Mouse (Mus musculus): Measurements from ENCODE around the gene Nif3l1. TPM values are rescaled to one million over a fixed set of nuclear protein-coding genes. Genes with fewer than 3 reads are reported as not detected.

Nif3l1 gene
- polyA plus RNA-seq, 1 experiment from 2014 or later = 52.2 TPM

DNA sequence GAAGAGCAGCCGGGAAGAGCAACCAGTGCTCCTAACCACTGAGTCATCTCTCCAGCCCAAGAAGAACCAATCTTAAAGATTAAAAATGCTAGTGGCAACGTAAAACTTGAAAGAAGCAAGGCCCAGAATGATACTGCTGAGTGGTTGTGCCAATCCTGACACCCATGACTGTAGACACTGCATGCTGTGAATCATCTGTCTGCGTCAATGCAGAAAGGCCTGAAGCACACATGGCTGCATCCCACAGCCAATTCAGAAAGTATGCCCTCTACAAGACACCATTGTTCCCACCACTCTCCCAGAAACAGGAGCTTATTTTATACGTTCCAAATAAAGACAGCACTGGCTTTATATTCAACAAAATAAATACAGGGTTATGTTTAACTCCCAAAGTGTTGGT is 37.7 kb downstream of the Nif3l1 start:
- Histone ChIP-seq H3K4me2 (replicated peaks; ENCODE audit: low read depth, low read length) (no peak overlapping the region), H3K9ac (replicated peaks; ENCODE audit: low read length) (no peak overlapping the region), H3K4me1 (ENCODE audit: insufficient read depth, low read length) (no peaks in the 10 kb centered on the region), H3K27ac (ENCODE audit: low read length) (no peak overlapping the region), H3K9me3 (ENCODE audit: low read length) (no peaks in the 10 kb centered on the region), H3K4me3 (ENCODE audit: low read length) (no peak overlapping the region), H3K27me3 (ENCODE audit: insufficient read depth, low read length) (no peaks in the 10 kb centered on the region), H3K36me3 (ENCODE audit: insufficient read depth, low read length) (peaks cover 39% of the 10 kb centered on the region)
- WGBS = 95% methylated on average over 4 of the region's 4 CpGs
- no peak for ATAC-seq (ENCODE audit: low FRiP score, low TSS enrichment)

DNA sequence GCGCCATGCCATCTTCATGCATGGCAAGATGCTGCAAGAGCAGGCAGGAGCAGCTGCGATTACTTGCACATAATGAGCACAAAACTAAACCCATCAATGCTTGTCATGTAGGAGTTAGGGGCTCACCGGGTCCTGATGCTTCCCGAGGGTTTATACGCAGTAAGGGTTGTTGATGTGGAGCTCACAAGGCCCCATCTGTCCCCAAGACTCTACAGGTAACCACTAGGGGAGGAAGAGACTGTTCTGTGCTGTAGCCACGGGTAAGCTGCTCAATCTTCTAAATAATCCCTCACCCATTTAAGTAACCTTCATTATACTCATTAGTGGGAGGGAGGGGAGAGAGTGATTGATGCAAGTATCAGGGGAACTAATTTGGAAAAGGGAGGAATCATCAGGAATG is 50.7 kb downstream of the Nif3l1 start:
- 97% methylated on average over 6 of the region's 6 CpGs for WGBS
- no peak overlapping the region for H3K9ac ChIP-seq (replicated peaks; ENCODE audit: low read length)
- no peaks in the 10 kb centered on the region for H3K9me3 ChIP-seq (ENCODE audit: low read length)
- no peaks in the 10 kb centered on the region for H3K4me1 ChIP-seq (ENCODE audit: insufficient read depth, low read length)
- no peak overlapping the region for H3K4me2 ChIP-seq (replicated peaks; ENCODE audit: low read depth, low read length)
- no peaks in the 10 kb centered on the region for H3K27me3 ChIP-seq (ENCODE audit: insufficient read depth, low read length)
- ATAC-seq (ENCODE audit: low FRiP score, low TSS enrichment) = no peak
- no peak overlapping the region for H3K27ac ChIP-seq (ENCODE audit: low read length)
- no peak overlapping the region for H3K4me3 ChIP-seq (ENCODE audit: low read length)
- peaks cover 62% of the 10 kb centered on the region for H3K36me3 ChIP-seq (ENCODE audit: insufficient read depth, low read length)

DNA sequence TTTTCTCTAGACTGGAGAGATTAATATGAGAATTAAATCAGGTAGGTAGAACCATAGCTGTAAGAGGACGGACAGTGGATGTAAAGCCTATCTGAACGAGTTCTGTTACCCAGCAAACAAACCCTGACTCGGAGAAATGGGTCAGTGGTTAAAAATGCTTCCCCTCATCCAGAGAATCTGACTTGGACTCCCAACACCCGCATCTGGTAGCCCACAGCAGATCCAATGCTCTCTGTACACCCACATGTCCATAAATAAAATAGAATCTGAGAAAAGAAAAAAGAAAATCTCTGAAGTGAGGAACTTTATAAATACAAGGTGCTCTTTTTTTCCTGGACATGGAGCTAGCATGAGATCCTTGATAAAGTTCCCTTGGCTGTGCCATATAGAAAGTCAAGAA is 52.7 kb downstream of the Nif3l1 start:
- H3K27ac ChIP-seq (ENCODE audit: low read length) = no peak overlapping the region
- no peak overlapping the region for H3K4me2 ChIP-seq (replicated peaks; ENCODE audit: low read depth, low read length)
- peaks cover 42% of the 10 kb centered on the region for H3K36me3 ChIP-seq (ENCODE audit: insufficient read depth, low read length)
- no peak overlapping the region for H3K9ac ChIP-seq (replicated peaks; ENCODE audit: low read length)
- no peaks in the 10 kb centered on the region for H3K4me1 ChIP-seq (ENCODE audit: insufficient read depth, low read length)
- no peak overlapping the region for H3K4me3 ChIP-seq (ENCODE audit: low read length)
- H3K27me3 ChIP-seq (ENCODE audit: insufficient read depth, low read length) = no peaks in the 10 kb centered on the region
- no peak for ATAC-seq (ENCODE audit: low FRiP score, low TSS enrichment)
- no peaks in the 10 kb centered on the region for H3K9me3 ChIP-seq (ENCODE audit: low read length)
- WGBS = 92% methylated on average over 4 of the region's 4 CpGs

DNA sequence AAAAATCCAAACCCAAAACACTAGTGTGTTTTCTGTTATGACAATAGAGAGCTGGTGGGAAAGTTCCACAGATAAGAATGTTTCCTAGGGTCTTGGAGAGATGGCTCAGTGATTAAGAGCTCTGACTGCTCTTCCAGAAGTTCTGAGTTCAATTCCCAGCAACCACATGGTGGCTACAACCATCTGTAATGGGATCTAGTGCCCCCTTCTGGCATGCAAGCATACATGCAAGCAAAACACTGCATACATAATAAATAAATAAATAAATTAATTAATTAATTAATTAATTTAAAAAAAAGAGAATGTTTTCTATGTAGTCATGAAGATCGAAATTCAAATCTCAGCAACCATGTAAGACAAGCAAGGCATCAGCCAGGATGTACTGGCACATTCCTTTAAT is 53.8 kb downstream of the Nif3l1 start:
- Histone ChIP-seq H3K4me1 (ENCODE audit: insufficient read depth, low read length) (peaks cover 5% of the 10 kb centered on the region; the same call in 1 of the 2 replicates), H3K27me3 (ENCODE audit: insufficient read depth, low read length) (no peaks in the 10 kb centered on the region), H3K4me2 (replicated peaks; ENCODE audit: low read depth, low read length) (no peak overlapping the region), H3K4me3 (ENCODE audit: low read length) (no peak overlapping the region), H3K27ac (ENCODE audit: low read length) (no peak overlapping the region), H3K36me3 (ENCODE audit: insufficient read depth, low read length) (peaks cover 38% of the 10 kb centered on the region), H3K9me3 (ENCODE audit: low read length) (no peaks in the 10 kb centered on the region), H3K9ac (replicated peaks; ENCODE audit: low read length) (no peak overlapping the region)
- WGBS = 92% methylated on average over 1 of the region's 1 CpGs
- no peak for ATAC-seq (ENCODE audit: low FRiP score, low TSS enrichment)

DNA sequence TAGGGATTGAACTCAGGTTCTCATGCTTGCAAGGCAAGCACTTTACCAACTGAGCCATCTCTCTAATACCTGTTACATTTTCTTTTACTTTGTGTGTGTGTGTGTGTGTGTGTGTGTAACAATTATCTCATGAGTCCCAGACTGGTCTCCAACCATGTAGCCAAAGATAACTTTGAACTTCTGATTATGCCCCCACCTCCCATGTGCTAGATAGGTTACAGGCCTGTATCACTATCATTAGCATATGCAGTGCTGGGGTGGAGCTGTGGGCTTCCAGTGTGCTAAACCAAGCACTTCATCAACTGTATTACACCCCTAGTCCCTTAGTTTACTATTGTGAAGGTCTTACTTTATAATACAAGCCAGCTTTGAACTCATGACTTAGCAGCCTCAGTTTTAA is 58.2 kb downstream of the Nif3l1 start:
- H3K9me3 ChIP-seq (ENCODE audit: low read length) = peaks cover 24% of the 10 kb centered on the region
- no peak overlapping the region for H3K27ac ChIP-seq (ENCODE audit: low read length)
- peaks cover 33% of the 10 kb centered on the region for H3K36me3 ChIP-seq (ENCODE audit: insufficient read depth, low read length)
- peaks cover 10% of the 10 kb centered on the region; the same call in 1 of the 2 replicates for H3K4me1 ChIP-seq (ENCODE audit: insufficient read depth, low read length)
- no peak overlapping the region for H3K4me2 ChIP-seq (replicated peaks; ENCODE audit: low read depth, low read length)
- H3K4me3 ChIP-seq (ENCODE audit: low read length) = no peak overlapping the region
- ATAC-seq (ENCODE audit: low FRiP score, low TSS enrichment) = no peak
- H3K9ac ChIP-seq (replicated peaks; ENCODE audit: low read length) = no peak overlapping the region
- H3K27me3 ChIP-seq (ENCODE audit: insufficient read depth, low read length) = no peaks in the 10 kb centered on the region

DNA sequence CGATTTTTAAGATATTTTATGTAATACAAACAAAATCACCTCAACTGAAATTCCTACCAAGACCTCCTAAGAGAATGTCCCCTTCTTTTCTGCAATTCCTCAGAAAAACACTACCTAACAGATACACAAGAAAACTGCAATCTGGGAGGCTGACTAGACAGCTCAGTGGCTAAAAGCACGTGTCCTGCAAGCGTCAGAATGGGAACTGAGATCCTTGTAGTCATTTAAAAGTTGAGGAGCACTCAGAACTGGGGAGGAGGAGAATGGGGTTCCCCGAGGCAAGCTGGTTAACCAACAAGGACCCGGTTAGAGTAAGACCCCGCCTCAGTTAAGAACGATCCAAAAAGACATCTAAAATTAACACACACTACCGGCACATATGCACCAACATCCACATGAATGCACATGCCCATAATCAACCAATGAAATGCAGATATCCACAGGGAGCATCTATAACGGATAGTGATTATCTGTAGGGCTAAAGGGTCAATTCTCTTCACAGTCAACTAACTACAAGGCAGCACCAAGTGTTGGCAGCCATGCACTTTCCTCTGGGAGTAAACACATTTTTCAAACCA is 58.9 kb downstream of the Nif3l1 start:
- WGBS = 32% methylated on average over 9 of the region's 9 CpGs
- H3K9me3 ChIP-seq (ENCODE audit: low read length) = peaks cover 31% of the 10 kb centered on the region
- peaks cover 35% of the 10 kb centered on the region for H3K36me3 ChIP-seq (ENCODE audit: insufficient read depth, low read length)
- no peak overlapping the region for H3K27ac ChIP-seq (ENCODE audit: low read length)
- H3K27me3 ChIP-seq (ENCODE audit: insufficient read depth, low read length) = no peaks in the 10 kb centered on the region
- H3K9ac ChIP-seq (replicated peaks; ENCODE audit: low read length) = peak overlapping the region; percentile 84
- peak overlapping the region; percentile 92 for H3K4me3 ChIP-seq (ENCODE audit: low read length)
- peak; percentile 14; the same call in 1 of the 2 replicates for ATAC-seq (ENCODE audit: low FRiP score, low TSS enrichment)
- H3K4me1 ChIP-seq (ENCODE audit: insufficient read depth, low read length) = peaks cover 10% of the 10 kb centered on the region; the same call in 1 of the 2 replicates
- peak overlapping the region; percentile 80 for H3K4me2 ChIP-seq (replicated peaks; ENCODE audit: low read depth, low read length)

DNA sequence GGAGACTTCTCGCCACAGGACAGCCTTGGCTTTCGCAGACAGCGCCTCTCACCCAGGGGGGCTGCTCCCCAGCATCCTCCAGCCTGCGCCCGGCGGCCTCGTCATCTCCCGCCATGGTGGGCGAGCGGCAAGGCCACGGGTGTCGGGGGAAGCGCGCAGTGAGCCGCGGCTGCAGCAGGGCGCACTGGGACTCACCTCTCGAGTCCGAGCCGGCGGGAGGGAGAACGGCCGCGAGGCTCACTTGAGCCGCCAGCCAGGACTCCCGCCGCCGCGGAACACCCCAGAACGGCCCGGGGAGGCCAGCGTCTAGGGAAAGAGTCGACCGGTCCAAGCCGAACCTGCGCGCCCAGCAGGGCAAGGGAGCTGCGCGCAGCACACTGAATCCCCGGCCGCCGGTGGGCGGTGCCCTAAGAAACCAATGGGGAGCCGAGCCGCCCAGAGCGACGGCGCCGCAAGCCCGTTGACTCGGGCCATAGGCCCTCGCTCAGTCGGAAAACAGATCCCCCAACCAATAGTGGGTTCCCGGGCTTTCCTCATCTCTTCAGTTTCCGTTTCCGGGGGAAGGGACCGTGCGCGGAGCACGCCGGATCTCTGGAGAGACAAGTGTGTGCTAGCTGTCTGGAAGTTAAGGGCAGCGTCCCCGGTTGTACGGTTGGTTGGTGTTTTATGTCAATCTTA is 59.8 kb downstream of the Nif3l1 start, which contains the start of gene Orc2:
Gene Orc2 (minus strand): TSS at position 533 of the 678 bp plus-strand sequence.
- H3K36me3 ChIP-seq (ENCODE audit: insufficient read depth, low read length) = peaks cover 27% of the 10 kb centered on the region
- WGBS = under 1% methylated on average over 64 of the region's 64 CpGs
- H3K4me3 ChIP-seq (ENCODE audit: low read length) = peak within 1 kb of the TSS; percentile 92
- peak; percentile 100 for ATAC-seq (ENCODE audit: low FRiP score, low TSS enrichment)
- H3K4me2 ChIP-seq (replicated peaks; ENCODE audit: low read depth, low read length) = peak within 1 kb of the TSS; percentile 80
- peaks cover 10% of the 10 kb centered on the region; the same call in 1 of the 2 replicates for H3K4me1 ChIP-seq (ENCODE audit: insufficient read depth, low read length)
- H3K9ac ChIP-seq (replicated peaks; ENCODE audit: low read length) = peak within 1 kb of the TSS; percentile 84
- H3K9me3 ChIP-seq (ENCODE audit: low read length) = peaks cover 35% of the 10 kb centered on the region
- H3K27ac ChIP-seq (ENCODE audit: low read length) = peak within 1 kb of the TSS; percentile 67
- H3K27me3 ChIP-seq (ENCODE audit: insufficient read depth, low read length) = no peaks in the 10 kb centered on the region

DNA sequence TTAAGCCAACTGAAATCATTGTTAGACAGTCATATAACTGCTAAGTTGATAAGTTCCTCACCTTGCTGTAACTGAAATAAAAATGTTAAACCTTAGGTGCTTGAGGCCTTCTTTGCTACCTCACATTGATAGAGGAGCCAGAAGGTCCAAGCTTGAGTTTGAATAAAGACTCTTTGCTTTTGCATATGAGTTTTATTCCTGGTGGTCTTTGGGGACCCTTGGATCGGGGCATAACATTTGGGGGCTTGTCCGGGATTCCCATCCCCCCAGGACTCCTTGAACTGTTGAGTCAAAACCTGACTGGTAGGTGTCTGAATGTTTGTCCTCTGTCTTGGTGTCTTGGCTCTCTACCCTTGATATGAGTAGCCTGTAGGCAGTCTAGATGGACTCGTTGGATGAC is 62.3 kb downstream of the Nif3l1 start:
- H3K27me3 ChIP-seq (ENCODE audit: insufficient read depth, low read length) = no peaks in the 10 kb centered on the region
- H3K9ac ChIP-seq (replicated peaks; ENCODE audit: low read length) = no peak overlapping the region
- H3K9me3 ChIP-seq (ENCODE audit: low read length) = peaks cover 45% of the 10 kb centered on the region
- H3K4me3 ChIP-seq (ENCODE audit: low read length) = no peak overlapping the region
- H3K27ac ChIP-seq (ENCODE audit: low read length) = no peak overlapping the region
- ATAC-seq (ENCODE audit: low FRiP score, low TSS enrichment) = no peak
- WGBS = 97% methylated on average over 3 of the region's 3 CpGs
- peaks cover 18% of the 10 kb centered on the region for H3K36me3 ChIP-seq (ENCODE audit: insufficient read depth, low read length)
- no peak overlapping the region for H3K4me2 ChIP-seq (replicated peaks; ENCODE audit: low read depth, low read length)
- peaks cover 10% of the 10 kb centered on the region; the same call in 1 of the 2 replicates for H3K4me1 ChIP-seq (ENCODE audit: insufficient read depth, low read length)
